Mouse (Mus musculus): ENCODE results near the gene Nedd8. TPM values are rescaled to one million over a fixed set of nuclear protein-coding genes. Genes with fewer than 3 reads are reported as not detected.
A peak's percentile ranks its signal among the peaks of the same experiment; 100 is the strongest.

The Nedd8 gene
- 100 to 1,000 TPM; 335 to 393 TPM for total RNA-seq (2021)
- long read RNA-seq, experiment 1, transcript Nedd8-201 (4 exons, 824 nt), result major isoform, 237 of 259 reads
- long read RNA-seq, experiment 1, transcript Nedd8-205 (4 exons, 516 nt), result minor isoform, 6 of 259 reads
- long read RNA-seq, experiment 1, partial matches to known transcripts, result 9 of 259 reads
- long read RNA-seq, experiment 1, other reads (novel, unspliced or antisense), result 7 of 259 reads
- long read RNA-seq, experiment 2, transcript Nedd8-201 (4 exons, 824 nt), result major isoform, 115 of 120 reads
- long read RNA-seq, experiment 2, partial matches to known transcripts, result 2 of 120 reads
- long read RNA-seq, experiment 2, other reads (novel, unspliced or antisense), result 2 of 120 reads

DNA sequence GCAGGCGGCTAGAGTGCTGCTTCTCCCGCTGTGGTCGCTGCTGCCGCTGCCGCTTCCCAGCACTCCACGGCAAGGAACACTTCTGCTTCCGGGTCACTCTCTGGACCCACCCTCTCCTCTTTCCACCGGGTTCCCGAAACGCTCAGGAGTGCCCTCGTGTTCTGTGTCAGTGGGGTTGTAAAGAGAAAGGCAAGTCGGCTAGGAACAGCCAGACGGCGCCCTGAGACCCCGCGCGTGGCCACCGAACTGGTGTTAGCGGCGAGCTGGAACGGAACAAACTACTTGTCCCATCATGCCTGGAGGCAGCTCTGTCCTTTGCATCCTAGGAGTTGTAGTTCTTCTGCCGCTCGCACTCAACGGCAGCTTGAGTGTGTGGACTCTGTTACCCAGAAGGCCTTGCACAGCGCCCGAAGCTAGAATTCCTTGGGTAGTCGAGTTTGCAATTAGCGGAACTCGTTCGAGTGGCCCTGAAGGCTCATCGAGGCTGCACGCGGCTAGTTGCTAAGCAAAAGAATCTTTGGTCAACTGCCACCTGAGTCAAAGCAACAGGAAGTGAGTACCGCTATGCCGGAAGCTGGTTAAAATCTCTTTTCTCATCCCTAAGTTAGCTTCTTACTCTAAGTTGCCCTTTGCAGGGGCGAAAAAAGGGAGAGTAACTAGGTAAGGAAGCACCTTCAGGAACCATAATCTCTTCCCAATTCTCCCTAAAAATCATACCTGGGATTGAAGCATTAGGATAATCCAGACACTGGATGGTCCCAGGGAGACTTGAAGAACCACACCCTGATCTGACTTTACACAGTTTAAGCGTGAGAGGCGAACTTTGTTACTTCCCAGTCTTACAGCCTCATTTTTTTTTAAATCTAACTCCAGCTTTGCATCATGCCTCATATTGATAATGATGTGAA is at the start of gene Nedd8, which contains the start of gene Gmpr2:
Nedd8 (minus strand) TSS at position 292 of the 908 bp plus-strand sequence.
Gmpr2 (plus strand) TSS at position 109 of the 908 bp plus-strand sequence.
- peak; percentile 89 for DNase-seq

DNA sequence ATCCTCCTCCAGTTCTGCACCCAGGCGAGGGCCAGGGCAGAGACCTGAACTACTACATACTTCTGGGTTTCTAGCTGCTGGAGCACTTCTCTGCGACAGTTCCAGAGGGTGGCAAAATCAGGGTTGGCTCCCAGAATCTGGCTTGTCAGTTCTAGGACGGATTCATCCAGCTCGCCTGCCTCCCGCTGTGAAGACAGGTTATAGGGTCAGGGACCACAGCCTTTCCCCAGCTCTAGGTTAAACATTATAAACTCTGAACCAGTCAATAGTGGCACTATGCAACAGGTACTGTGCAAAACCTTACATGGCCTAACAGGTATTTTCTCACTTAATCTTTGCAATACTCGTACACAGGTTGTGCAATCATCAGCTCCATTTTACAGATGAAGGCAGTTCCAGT is 49.2 kb upstream of the Nedd8 start:
- DNase-seq, result no peak

DNA sequence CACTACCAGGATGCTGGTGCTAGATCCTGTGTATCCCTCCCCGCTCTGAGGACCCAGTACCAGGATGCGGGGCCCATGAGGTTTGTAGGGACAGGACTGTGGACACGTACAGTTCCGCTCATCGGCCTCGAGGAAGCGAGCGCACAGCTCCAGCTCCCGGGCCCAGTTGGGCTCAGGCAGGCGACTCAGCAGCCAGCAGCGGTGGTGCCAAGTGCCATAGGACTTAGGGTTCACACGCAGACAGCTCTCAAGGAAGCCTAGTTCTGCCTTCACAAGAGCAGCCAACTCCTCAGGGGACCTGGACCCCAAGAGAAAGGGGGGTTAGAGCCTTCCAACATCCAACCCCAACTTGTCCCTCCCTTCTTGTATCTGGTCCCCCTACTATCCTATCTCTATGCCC is 48.7 kb upstream of the Nedd8 start:
- no peak for DNase-seq

DNA sequence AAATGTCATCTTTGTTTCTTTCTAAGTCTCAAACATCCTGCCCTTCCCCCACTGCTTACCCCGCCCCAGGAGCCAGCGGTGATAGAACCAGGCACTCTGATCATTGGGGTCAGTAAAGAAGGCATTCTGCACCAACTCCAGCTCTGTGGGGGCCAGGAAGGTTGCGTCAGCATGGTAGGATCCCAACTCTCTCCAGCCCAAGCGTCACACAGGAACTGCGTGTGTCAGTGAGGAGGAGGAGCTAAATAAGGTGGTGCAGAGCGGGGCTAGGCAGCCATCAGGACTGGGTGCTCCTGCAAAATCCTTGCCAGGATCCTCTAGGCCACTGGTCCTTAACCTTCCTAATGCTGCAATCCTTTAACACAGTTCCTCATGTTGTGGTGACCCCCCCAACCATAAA is 47.8 kb upstream of the Nedd8 start:
- no peak for DNase-seq

DNA sequence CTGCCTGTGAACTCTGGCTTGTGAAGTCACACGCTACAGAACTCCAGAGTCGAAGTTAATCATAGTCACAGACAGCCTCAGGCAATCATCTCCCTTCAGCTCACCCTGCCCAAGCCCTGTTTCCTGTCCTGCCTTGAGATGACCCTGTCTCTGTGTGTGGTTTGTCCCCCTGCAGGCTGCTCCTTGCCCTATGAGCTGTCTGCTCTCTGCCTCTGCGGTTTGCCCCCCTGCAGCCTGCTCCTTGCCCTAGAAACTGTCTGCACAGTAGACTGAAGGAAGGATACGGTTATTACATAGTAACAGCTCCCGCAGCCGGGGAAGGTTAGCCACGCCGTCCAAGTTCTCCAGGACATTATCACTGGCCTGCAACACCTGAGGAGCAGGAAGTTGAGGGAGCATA is 45.0 kb upstream of the Nedd8 start:
- no peak for DNase-seq

DNA sequence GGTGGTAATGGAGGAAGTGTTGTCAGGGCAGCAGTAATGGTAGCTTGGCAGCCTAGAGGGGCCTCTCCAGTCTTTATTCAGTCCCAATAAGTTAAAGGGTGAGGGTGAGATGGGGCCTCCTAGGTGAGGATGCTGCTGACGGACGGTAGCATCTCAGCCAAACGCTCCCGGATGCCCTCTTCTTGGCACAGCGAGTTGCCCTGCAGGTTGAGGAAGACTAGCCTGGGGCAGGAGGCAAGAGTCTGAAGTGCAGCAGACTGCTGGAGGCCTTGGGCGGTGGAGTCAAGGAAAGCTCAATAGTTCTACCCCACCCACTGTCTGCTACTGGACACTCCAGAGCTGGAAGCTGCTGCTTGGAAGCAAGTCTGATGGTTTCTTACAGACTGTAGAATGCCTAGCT is 44.3 kb upstream of the Nedd8 start:
- no peak for DNase-seq

DNA sequence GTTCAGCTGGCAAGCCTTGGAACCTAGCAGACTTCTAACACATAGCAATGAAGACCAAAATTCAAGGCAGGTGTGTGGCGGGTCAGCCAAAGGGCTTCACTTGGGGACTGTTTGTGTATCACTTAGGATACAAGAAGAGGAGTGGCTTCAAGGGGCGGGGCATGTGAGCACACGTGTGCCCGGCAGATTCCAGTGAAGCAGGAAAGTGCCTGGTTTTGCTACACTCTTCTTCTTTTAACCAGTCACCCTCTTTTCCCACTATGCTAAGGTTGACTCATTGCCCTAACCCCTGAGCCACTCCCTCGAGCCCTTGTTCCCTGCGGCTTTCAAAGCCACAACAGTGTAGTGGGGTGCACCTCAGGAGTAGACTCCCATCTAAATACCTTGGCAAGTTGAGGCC is 43.0 kb upstream of the Nedd8 start:
- DNase-seq, result no peak

DNA sequence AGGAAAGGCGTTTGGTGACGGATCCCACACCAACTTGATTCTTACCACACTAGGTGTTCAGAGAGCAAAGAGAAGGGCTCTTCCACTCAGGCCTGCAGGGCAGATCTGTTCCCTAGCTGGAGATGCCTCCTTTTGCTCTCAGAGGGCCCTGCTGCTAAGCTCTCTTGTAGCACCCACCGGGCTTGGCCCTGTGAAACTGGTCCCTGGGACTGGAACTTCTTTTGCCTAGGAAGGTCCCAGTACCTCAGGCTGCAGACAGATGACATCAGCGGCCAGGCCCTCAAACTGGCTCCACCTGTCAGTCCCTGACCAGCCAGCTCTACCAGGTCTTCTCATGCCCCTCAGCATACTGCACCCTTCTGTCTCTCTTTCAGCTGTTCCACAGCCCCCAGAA is 41.8 kb upstream of the Nedd8 start, which contains the start of gene Tgm1:
Tgm1 (minus strand) TSS at position 198 of the 394 bp plus-strand sequence.
- DNase-seq, result no peak

DNA sequence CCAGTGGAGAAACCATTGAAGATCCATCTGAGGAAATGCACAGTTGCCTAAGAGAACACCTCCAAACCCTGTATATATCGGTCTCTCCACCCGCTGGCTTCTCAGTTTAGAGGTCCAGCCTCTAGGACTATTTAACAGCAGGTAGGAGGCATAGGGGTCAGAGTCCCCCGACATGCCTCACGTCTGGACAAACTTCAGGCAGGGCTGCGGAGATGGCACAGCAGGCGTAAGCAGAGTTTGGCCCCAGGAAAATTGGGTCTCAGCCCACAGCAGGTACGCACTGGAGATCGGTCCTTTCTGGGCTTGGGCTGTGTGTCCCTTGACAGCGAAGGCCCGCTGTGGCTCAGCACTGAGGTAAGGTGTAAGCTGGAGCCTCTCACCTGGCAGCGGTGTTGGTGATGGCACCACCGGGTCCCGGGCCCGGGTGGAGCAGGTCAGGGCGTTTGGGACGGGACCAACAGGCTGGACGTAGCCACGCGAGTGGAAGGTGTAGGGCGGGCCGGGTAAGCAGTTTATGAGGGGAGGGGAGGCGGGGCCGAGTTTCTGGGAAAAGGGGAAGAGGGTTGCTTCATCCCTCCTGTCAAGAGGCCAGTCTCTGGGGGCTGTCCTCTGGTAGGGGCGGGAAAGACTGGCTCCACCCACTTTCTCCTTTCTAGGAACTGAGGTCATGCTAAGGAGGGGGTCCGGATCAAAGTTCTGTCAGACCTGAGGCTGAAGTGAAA is 41.2 kb upstream of the Nedd8 start:
- peak; percentile 15 to 42 for DNase-seq

DNA sequence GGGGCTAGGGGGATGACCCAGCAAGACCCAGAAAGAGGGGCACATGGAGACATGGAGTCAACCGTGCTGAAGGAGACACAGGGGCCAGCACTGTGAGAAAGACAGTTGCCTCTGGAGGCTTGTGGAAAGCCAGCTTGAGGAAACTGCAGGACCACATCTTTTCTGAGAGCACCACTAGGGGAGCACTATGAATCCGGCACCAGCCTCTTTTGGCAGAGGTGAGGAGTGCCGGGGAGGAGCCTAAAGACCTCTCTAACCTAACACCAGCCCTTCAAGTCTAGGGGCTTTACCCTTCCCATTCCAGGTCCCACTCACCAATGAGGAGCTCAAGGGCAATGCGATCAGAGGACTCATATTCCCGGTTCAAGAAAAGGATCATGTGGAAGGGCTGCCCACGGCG is 39.9 kb upstream of the Nedd8 start:
- no peak for DNase-seq

DNA sequence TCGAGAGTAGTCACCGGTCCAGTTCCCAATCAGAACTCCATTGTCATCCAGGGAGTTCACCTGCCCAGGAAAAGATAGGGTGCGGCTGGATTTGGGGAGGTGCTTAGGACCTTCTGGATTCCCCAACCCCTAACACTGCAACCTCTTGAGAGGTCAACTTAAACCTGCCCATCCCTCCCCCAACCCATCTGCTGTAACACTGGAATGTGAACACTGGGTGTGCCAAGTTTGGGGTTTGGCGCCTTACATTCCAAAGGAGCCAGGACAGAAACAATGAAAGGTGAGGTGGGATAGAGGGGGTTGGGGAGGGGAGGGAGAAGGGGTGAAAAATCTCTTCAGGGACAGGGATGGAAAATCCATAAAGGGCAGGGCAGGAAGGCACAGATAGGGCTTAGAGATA is 37.6 kb upstream of the Nedd8 start:
- no peak for DNase-seq

DNA sequence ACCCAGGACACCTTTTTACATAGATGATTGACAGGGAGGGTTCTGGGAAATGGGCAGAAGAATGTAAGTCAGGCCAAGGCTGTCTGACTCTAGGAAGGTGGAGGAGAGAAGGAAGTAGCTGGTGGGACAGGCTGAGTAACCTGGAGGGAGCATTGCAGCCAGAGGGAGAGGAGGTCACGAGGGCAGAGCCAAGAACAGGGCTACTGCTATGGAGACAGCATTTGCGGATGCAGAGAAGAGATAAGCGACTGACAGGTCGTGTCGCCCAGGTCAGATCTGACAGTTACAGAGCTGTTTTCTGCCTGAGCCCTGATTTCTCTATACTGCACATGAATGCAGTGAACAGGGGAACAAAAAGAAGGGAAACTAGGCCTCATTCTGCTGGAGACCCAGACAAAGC is 35.5 kb upstream of the Nedd8 start:
- no peak for DNase-seq

DNA sequence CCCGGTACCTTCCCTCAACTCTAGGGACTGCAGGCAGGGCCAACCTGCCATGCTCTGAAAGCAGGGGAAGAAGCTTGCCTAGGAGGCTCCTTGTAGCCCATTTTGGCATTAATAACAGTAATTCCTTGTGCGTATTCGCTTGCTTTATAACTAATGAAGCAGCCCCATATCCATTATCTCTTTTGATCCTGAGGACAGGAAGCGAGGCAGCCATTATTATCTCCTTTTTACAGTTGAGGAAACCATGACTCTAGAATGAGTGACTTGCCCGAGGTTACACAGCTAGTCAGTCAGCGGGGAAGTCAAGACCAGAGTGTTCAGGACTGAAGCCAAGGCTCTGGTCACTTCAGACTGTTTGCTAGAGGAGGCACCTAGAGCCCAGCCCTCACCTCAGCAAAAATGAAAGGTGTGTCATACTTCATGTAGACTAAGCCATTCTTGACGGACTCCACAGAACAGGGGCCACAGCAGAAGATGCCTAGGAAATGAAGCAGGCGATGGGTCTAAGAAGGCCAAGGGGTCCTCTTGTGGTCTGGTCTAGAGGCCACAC is 34.2 kb upstream of the Nedd8 start:
- no peak for DNase-seq

DNA sequence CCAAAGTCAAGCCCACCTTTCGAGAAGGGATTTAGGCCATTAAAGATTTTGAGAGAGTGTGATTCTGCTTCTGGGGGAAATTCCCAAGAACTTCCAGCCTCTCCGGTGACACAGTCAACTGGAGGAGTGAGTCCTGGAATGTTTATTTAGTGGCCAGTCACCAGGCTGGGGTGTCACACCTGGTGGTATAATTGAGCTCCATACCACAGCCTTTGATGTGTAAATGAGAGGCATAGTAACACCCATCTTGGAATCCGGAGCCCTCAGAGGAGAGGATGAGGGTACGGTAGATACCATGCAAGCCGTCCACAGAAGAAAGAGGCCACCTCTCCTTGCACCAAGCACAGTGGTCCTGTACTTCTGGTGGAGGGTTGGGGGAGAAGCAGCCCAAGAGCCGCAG is 30.8 kb upstream of the Nedd8 start:
- no peak for DNase-seq

DNA sequence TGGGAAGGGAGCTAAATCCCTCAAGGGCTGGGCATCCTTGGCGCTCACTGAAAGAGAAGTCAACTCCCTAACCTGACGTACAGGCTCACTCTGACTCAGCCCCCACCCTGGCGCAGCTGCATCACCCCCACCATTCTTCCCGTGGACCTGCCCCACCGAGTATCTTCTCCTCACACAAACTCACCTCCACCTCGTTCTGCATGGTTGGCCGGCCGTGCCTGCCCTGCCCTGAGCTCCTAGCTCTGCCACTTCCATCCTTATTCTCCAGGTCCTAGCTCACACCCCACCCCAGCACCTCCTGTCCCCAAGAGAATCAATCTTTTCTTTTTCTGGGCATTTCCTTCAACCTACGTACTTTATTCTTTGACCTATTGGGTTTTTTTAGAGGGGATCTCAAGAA is 29.2 kb upstream of the Nedd8 start:
- no peak for DNase-seq

DNA sequence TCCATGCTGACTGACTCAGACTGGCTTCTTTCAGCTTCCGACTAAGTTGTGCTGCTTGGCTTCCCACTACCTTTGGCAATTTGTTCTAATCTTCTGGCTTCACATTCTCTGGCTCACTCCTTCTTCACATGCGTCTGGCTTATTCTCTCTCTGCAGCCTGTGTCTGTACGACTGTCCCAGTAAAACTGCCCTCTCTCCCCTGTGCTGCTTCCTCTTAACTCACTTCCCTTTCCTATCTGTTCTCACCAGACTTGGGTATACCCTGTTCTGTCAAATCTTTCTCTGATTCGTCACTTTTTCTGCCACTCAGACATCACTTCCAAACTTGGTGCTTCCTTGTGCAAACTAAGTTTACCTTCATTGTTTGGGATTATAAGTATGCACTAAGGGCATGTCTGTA is 25.3 kb upstream of the Nedd8 start:
- DNase-seq, result no peak

DNA sequence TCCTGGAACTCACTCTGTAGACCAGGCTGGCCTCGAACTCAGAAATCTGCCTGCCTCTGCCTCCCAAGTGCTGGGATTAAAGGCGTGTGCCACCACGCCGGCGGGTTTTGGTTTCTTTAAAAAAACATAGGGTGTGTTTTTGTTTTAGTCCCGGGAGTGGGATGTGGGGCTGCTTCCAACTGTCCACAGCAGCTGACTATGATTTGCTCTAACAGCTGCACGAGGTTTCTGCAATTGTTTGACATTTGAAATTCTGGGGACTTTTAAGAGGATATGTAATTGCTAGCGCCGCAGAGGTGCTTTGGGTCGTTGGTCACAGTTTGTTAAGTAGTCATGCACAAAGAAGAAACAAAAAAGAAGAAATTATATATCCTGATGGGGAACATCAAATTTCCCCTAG is 17.5 kb upstream of the Nedd8 start:
- DNase-seq, result no peak

DNA sequence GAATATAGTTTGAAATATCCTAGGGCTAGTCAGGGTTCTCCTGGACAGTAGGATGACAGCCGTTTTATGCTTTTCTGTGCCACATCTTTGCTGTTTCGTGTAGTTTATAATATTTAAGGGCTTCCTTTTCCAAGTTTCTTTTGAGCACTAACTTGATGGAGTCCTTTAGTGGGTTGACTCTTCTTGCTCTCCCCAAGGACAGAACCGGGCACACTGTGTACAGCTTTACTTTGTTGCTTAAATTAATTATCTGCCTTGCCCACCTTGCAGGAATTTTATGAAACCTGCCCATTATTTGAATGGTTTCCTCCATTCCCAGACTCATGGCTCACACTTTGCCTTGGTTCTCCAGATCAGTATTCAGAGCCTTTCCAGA is 10.2 kb upstream of the Nedd8 start:
- DNase-seq, result no peak

DNA sequence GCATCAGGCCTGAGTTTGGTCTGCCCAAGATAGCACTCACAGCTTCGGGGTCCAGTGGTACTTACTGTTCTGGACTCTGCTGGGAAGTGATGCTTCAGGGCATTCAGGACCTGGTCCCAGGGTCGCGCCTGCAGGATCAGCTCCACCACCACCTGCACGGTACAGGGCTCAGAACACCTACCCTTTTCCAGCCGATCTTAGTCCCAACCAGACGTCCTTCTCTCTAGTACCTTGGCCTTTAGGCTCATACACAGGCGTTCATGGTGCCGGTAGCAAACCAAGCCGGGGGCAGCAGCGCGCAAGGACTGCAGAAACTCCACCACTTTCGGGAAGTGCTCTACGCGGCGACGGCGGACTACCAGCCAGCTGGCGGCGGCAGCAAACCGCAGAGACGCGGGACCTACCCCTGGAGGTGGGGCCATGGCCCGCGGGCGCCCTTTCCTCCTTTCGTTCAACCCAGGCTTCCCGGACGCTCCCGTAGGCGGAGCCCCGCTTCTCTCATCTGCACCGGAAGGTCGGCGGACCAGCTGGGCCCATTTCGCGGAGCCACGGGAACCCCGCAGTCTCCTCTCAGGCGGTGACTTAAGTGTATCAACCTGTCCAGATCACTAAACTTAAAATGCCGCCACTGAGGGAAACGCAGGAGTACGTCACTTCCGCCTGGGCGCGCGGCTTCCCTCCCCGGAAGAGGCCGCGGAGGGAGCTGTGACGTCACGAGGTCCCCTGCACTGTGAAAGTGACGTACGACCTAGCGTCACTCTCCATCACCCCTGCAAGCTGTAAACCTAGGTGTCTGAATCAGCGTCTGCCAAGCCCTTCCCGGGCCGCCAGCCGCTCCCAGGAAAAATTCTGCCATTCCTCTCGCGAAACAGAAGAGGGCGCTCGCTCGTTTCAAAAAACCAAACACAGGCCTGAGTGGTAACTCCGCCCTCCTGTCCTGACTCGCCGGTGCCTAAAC is 9.5 kb upstream of the Nedd8 start, which contains the start of gene Tinf2:
Tinf2 (minus strand) TSS at position 661 of the 958 bp plus-strand sequence.
- peak; percentile 94 to 95 for DNase-seq

DNA sequence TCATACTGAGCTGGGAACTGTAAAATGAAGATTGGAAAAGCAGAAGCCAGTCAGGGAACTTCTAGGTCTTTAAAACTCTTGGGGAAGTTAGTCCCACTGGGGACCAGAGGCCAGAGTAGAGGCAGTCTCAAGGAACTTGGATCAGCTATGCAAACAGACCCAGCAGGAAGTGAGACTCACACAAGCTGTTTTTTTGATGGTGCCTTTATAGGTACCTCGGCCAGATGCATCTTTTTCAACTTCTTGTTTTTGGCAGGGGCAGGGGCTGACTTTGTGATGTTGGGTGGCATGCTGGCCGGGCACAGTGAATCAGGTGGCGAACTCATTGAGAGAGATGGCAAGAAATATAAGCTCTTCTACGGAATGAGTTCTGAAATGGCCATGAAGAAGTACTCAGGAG is 5.7 kb upstream of the Nedd8 start:
- DNase-seq, result no peak

DNA sequence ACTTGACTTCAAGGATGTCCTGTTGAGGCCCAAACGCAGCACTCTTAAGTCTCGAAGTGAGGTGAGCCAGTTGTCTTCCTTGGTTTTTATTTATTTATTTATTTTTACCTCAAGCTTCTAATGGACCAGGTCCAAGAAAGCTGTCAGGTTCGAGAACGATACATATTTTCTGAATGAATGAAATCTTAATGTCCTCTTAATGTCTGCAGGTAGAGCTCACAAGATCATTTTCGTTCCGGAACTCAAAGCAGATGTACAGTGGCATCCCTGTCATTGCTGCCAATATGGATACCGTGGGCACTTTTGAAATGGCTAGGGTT is 777 bp upstream of the Nedd8 start:
- no peak for DNase-seq

Measured in adrenal gland, postnatal 36 days (tissue).